Mouse (Mus musculus): ENCODE data around the gene Qrfpr.

GRCm38 (mm10) chr3:36138171-36138660, 83.9 kb downstream of the Qrfpr start:
- TF ChIP-seq CHD2 (IDR thresholded peaks at IDR 0.05; ENCODE audit: low read length) (no peak), HCFC1 (IDR thresholded peaks at IDR 0.05; ENCODE audit: low read depth, low read length) (no peak), POLR2A (IDR thresholded peaks at IDR 0.05; ENCODE audit: low read depth, low read length) (no peak), SIN3A (IDR thresholded peaks at IDR 0.05; ENCODE audit: low read length) (no peak), ELF1 (IDR thresholded peaks at IDR 0.05; ENCODE audit: low read depth, low read length) (no peak), CTCF (conservative IDR thresholded peaks at IDR 0.05 in 1 of 2, IDR thresholded peaks at IDR 0.05 in 1 of 2; ENCODE audit: low read depth in 2 of 2, low read length in 2 of 2) (no peak), TBP (conservative IDR thresholded peaks at IDR 0.05; ENCODE audit: low read depth, low read length) (no peak)

All from CH12.LX (cell line).